Mouse (Mus musculus): ENCODE measurements around the gene 4930503B20Rik.

- TF ChIP-seq GATA1 (IDR thresholded peaks at IDR 0.05; ENCODE audit: low read length): no peak
- TF ChIP-seq TAL1 (IDR thresholded peaks at IDR 0.05; ENCODE audit: low read length): no peak
Observed at GRCm38 (mm10) chr3:146598411-146598810, 52.7 kb downstream of the 4930503B20Rik start.
